Mouse (Mus musculus) embryonic fibroblast, embryonic 13.5 days (primary cell): Measurements from ENCODE around the gene Cd109. TPM values are rescaled to one million over a fixed set of nuclear protein-coding genes. Genes with fewer than 3 reads are reported as not detected.
A peak's percentile ranks its signal among the peaks of the same experiment; 100 is the strongest.

Experiments used
- H3K27ac ChIP-seq: 2 replicates; pipeline ENCODE4 v1.5.1; 2012; ENCODE audit warnings: low read length, control low read depth, inconsistent platforms; ENCODE audit not compliant: insufficient read depth
- H3K4me1 ChIP-seq: 2 replicates; pipeline ENCODE4 v1.6.1; 2011; ENCODE audit warnings: low read length; ENCODE audit not compliant: control insufficient read depth, insufficient read depth
- H3K4me3 ChIP-seq: 2 replicates; pipeline ENCODE4 v1.5.1; 2011; ENCODE audit warnings: mild to moderate bottlenecking, control low read depth, low read length; ENCODE audit not compliant: insufficient read depth
- CTCF ChIP-seq: IDR thresholded peaks from 2 replicates; pipeline ENCODE4 v1.5.1; 2011; ENCODE audit warnings: mild to moderate bottlenecking, control low read depth, low read length, moderate library complexity, borderline replicate concordance; ENCODE audit not compliant: insufficient read depth
- POLR2A ChIP-seq: IDR thresholded peaks from 2 replicates; pipeline ENCODE4 v1.6.1; 2011; ENCODE audit warnings: low read depth, mild to moderate bottlenecking, control low read depth, low read length, moderate library complexity
- polyA plus RNA-seq: library from polyadenylated mRNA; stranded (reverse); fragments of >200 nt; gene quantifications from 2 replicates; pipeline ENCODE4 v1.2.4, GENCODE M21; 2011; ENCODE audit warnings: low read depth; ENCODE audit not compliant: missing spikeins, insufficient read length

The Cd109 gene
- polyA plus RNA-seq, 1 experiment = 124 TPM

GRCm38 (mm10) chr9:78631755-78632434, 16.5 kb downstream of the Cd109 start:
- TF ChIP-seq POLR2A (no peak), CTCF (no peak)
- Histone ChIP-seq H3K4me3 (no peak overlapping the region), H3K4me1 (peaks cover 15% of the 10 kb centered on the region), H3K27ac (no peak overlapping the region)

GRCm38 (mm10) chr9:78633976-78634375, 18.6 kb downstream of the Cd109 start:
- H3K4me1 ChIP-seq = peaks cover 12% of the 10 kb centered on the region
- TF ChIP-seq CTCF = no peak
- no peak for TF ChIP-seq POLR2A
- peak overlapping the region; percentile 89 for H3K27ac ChIP-seq
- no peak overlapping the region for H3K4me3 ChIP-seq

- Histone ChIP-seq H3K4me3 (no peak overlapping the region), H3K27ac (no peak overlapping the region), H3K4me1 (peaks cover under 1% of the 10 kb centered on the region; the same call in 1 of the 2 replicates)
- no peak for TF ChIP-seq POLR2A
- TF ChIP-seq CTCF = no peak
Observed at GRCm38 (mm10) chr9:78641386-78641785, 26.0 kb downstream of the Cd109 start.

- Histone ChIP-seq H3K27ac (no peak overlapping the region), H3K4me3 (no peak overlapping the region), H3K4me1 (peaks cover 2% of the 10 kb centered on the region; the same call in 1 of the 2 replicates)
- TF ChIP-seq POLR2A = no peak
- peak; percentile 39; the same call in 1 of the 2 replicates for TF ChIP-seq CTCF
Observed at GRCm38 (mm10) chr9:78646008-78646777, 30.8 kb downstream of the Cd109 start.

- TF ChIP-seq CTCF (no peak), POLR2A (no peak)
- Histone ChIP-seq H3K27ac (no peak overlapping the region), H3K4me3 (no peak overlapping the region), H3K4me1 (peaks cover 2% of the 10 kb centered on the region; the same call in 1 of the 2 replicates)
Observed at GRCm38 (mm10) chr9:78648641-78649040, 33.3 kb downstream of the Cd109 start.

GRCm38 (mm10) chr9:78649398-78649797, 34.1 kb downstream of the Cd109 start:
- Histone ChIP-seq H3K27ac (no peak overlapping the region), H3K4me1 (peaks cover 2% of the 10 kb centered on the region; the same call in 1 of the 2 replicates), H3K4me3 (no peak overlapping the region)
- TF ChIP-seq CTCF (no peak), POLR2A (no peak)

GRCm38 (mm10) chr9:78657564-78657963, 42.2 kb downstream of the Cd109 start:
- H3K4me1 ChIP-seq = peaks cover 3% of the 10 kb centered on the region; the same call in 1 of the 2 replicates
- peak overlapping the region; percentile 85 for H3K27ac ChIP-seq
- no peak overlapping the region for H3K4me3 ChIP-seq
- TF ChIP-seq CTCF = no peak
- TF ChIP-seq POLR2A = no peak

GRCm38 (mm10) chr9:78671446-78671985, 56.2 kb downstream of the Cd109 start:
- Histone ChIP-seq H3K27ac (no peak overlapping the region), H3K4me1 (no peaks in the 10 kb centered on the region), H3K4me3 (no peak overlapping the region)
- TF ChIP-seq CTCF (no peak), POLR2A (no peak)

GRCm38 (mm10) chr9:78700691-78701090, 85.3 kb downstream of the Cd109 start:
- Histone ChIP-seq H3K4me1 (no peaks in the 10 kb centered on the region), H3K27ac (no peak overlapping the region), H3K4me3 (no peak overlapping the region)
- TF ChIP-seq CTCF (peak; percentile 80), POLR2A (no peak)
